Mouse (Mus musculus): Measurements from ENCODE around the gene Ptprs.

DNA sequence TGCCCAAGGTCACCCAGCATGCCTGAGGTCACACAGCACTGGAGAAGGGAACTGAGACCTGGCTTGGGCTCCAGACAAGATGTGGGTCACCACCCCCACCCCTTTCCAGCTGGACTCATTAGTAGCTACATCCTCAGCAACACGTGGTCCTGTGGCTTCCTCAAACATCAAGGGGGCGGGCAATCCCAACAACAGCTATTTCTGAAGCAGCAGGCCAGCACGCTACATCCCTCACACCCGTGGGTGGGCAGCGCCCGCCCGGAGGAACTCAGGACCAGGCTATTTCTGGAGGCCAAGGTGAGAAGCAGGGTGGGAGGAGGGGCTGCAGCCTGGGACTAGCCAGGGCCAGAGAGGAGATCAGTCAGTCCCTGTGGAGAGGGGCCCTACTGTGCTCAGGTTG lies 7.4 kb downstream of the Ptprs start:
- TF ChIP-seq CTCF (IDR thresholded peaks at IDR 0.05; ENCODE audit: low read depth) (no peak), EP300 (IDR thresholded peaks at IDR 0.05; ENCODE audit: low read depth) (no peak)

Data from heart, postnatal 0 days (tissue).